Mouse (Mus musculus) brown adipose tissue, adult 24 weeks (tissue): Measurements from ENCODE around the gene Cln5. TPM values are rescaled to one million over a fixed set of nuclear protein-coding genes. Genes with fewer than 3 reads are reported as not detected.

Experiments
- H3K27ac ChIP-seq: fragments of 200-500 bp; replicated peaks from 2 replicates; pipeline ENCODE4 v1.5.1; 2012; ENCODE audit warnings: low read depth, mild to moderate bottlenecking, low read length
- H3K4me1 ChIP-seq: fragments of 200-500 bp; 2 replicates; pipeline ENCODE4 v1.6.1; 2012; ENCODE audit warnings: low read length, mixed read lengths; ENCODE audit not compliant: control insufficient read depth, insufficient read depth, insufficient read length
- H3K4me3 ChIP-seq: fragments of 200-500 bp; 2 replicates; pipeline ENCODE4 v1.5.1; 2012; ENCODE audit warnings: low read depth, mild to moderate bottlenecking, low read length, moderate library complexity; ENCODE audit not compliant: insufficient read depth
- polyA plus RNA-seq: library from polyadenylated mRNA; stranded (reverse); fragments of >200 nt; gene quantifications from 2 replicates; pipeline ENCODE4 v1.2.4, GENCODE M21; 2012; ENCODE audit not compliant: missing spikeins, insufficient read depth, insufficient read length

The Cln5 gene
- polyA plus RNA-seq: 20.9 and 27.2 TPM in 2 replicates

DNA sequence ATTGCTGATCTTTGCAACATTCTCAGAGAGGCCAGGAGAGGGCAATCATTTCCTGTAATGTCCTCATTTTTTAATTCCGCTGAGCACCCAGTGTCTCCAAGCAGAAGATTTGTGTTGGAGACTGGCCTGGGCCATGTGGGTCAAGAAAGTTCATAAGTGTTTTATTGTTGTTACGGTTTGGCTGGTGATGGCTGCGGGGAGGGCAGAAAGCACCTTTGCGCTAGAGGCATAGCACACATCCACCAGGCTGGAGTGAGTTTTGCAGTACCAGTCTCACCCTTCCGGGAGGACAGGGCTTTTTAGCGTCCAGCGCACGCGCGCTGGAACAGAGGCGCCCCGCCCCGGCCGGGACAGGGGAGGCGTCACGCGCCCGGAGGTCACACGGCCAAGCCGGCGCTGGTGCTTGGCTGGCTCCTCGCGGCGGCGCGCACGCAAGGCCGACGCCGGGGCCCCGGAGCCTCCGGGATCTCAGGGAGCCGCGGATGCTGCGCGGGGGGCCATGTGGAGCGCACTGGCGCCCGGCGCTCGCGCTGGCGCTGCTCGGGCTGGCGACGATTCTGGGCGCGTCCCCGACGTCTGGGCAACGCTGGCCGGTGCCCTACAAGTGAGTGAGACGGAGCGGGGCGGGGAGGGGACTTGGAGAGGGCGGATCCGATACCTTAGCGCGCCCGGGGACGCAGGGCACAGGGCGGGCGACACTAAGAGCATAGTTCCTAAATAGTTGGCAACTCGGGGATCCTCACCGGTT is at the start of gene Cln5:
Gene Cln5, plus strand, starts transcription at position 353 of the 748 bp plus-strand sequence.
- H3K4me1 ChIP-seq: no peaks in the 10 kb centered on the region
- peak within 1 kb of the TSS; percentile 89 for H3K27ac ChIP-seq
- H3K4me3 ChIP-seq: peak within 1 kb of the TSS; percentile 74

DNA sequence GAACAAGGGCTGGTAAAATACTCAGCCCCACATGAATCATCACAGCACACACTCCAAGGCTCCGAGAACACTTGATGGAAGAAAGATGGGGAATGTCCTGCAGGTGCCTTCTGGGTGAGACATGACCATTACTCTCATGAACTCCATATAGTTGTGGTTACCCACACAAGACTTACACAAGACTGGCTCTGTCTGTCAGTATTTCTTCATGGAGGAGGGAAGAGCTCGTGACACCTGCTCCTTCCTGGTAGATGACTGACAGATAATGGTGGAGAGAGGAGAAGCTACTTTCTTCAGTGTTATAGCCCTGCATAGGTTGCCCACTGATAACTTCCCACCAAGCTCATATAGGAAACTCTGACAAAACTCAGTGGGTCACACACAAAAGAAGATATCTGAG is 40.8 kb upstream of the Cln5 start:
- Histone ChIP-seq H3K27ac (no peak overlapping the region), H3K4me1 (no peaks in the 10 kb centered on the region), H3K4me3 (no peak overlapping the region)

DNA sequence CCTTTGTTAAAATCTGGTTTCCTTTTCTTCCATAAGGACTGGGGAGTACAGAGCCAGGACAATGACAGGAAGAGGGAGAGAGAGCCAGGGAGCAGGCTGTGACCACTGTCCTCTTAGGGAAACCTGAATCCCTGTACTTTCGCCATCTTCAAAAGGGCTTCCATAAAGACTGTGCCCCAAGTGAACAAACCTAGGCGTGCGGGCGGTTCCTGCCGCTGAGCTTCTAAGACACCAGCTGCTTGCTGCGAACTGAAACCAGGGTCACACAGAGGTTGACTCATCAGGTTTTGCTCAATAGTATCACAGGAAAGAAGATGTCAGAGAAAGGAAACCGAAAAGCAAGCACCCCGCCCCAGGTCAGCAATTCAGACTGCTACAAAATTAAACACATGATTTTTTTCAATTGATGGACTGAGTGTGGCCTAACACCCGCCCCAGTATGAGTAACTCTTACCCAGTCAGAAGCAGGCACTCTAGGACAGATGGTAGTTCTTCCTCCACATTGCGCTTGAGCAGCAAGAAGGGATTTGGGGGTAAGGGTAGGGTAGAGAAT is 36.7 kb upstream of the Cln5 start:
- H3K27ac ChIP-seq: peak overlapping the region; percentile 71
- no peaks in the 10 kb centered on the region for H3K4me1 ChIP-seq
- 0 out of 2 replicates have a peak overlapping the region, but pooled peaks have one; percentile 1 for H3K4me3 ChIP-seq

DNA sequence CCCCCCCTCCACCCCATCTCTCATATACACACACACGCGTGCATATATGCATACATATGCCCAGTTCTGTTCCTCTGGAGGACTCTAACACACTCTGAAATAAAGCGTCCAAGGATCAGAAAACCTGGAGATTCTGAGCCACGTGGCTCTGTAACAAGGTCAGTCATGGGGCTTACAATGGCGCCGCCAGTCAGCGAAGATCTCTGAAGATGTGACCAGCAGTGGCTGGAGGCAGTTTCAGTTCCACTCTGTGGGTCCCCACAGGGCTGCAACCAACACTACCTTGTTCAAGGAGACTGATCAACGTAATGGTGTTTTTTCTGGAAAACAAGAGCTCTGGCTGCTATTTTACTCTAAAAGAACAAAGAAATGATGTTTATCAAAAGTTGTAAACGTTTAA is 35.9 kb upstream of the Cln5 start:
- Histone ChIP-seq H3K4me1 (no peaks in the 10 kb centered on the region), H3K27ac (no peak overlapping the region), H3K4me3 (no peak overlapping the region)

DNA sequence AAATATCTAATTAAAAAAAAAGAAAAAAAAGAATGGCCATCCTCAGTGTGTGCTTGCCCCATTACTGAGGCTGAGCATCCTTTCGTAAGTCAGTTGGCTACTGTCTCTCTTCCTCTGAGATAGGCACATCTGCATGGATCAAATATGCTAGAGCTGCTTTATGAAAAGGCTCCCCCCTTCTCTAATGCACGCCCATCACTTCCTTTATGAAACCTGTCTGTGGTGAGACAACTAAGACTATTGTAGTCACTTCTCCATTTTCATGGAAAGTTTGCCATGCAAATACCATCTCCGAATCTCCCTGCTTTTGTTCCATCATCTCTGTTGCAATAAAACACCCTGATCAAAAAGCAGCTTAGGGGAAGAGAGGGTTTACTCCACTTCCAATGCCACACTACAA is 33.0 kb upstream of the Cln5 start:
- H3K4me1 ChIP-seq: no peaks in the 10 kb centered on the region
- H3K27ac ChIP-seq: no peak overlapping the region
- H3K4me3 ChIP-seq: no peak overlapping the region

DNA sequence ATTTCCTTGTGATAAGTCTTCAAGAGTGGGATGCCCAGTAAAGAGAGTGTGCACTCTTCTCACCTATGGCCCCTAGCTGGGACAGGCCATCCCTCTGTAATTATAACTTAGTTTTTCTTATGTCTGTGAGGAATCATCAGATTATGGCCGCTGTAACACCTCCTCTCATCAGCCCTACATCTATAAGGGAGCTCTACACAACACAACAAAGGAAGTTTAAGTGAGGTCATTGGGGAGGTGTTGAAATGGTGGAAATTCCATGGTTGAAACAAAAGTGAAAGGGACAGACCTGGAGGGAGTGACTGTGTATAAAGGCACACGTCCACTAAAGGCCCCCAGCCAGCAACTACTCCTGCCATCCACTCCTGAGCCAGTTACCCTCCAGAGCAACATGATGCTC is 23.3 kb upstream of the Cln5 start, which contains the start of gene Acod1:
Gene Acod1, plus strand, starts transcription at position 301 of the 400 bp plus-strand sequence.
- H3K4me3 ChIP-seq: no peak within 1 kb of the TSS
- H3K4me1 ChIP-seq: no peaks in the 10 kb centered on the region
- H3K27ac ChIP-seq: no peak within 1 kb of the TSS

DNA sequence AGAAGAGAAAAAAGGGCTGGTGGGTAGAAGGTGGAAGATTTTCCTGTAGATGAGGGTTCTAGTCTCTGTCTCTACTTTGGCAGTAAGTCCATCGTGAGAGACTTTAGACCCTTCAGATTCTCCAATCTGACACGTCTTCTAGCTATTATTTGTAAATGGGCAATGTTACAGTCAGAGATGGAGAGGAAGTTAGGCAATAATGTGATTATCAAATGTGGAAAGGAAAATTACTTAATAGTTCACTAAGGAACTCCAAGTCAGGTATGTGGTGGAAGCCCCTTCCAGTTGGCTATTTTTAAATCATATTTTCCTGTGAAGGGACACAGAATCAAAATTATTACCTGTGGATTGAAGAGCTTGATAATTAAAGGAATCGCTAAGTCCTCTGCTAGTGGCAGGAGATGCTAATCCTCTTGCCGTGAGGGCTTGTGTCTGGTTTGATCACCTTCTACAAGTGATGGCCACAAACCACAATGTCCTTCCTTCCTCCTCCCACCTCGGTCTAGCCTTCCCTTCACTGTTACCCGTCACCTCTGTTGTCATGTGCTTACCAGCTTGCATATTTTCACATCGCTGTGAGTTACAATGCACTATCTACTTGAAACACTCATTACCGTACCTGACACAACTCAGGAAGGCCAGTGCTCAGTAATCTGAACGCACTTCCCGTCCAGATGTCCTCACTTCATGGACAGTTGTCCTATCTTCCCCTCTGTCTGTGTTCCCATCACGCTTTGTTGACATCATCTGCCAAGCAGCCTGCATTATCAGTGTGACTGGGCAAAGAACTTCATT is 21.5 kb upstream of the Cln5 start:
- no peak overlapping the region for H3K4me3 ChIP-seq
- no peaks in the 10 kb centered on the region for H3K4me1 ChIP-seq
- H3K27ac ChIP-seq: no peak overlapping the region

DNA sequence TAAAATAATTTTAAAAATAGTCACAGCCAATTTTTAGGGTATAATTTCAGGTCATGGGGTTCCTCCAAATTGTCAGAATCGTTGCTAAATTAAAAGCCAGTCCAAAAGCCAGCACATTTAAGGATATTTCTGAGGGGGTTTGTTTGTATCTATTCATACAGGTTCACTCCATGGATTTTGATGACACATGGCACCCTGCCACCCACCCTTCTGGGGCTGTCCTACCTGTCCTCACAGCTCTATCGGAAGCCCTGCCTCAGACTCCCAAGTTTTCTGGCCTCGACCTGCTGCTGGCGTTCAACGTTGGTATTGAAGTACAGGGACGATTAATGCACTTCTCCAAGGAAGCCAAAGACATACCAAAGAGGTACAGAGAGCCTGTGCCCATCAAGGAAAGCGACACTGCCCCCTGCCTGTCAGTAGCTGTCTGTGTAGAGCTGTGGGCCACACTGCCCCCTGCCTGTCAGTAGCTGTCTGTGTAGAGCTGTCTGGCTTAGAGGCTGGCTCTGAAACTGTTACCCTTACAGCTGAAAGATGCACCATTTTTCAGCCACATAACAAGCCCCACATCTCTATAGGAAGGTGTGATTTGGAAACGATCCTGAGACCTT is 18.8 kb upstream of the Cln5 start:
- Histone ChIP-seq H3K4me1 (no peaks in the 10 kb centered on the region), H3K27ac (no peak overlapping the region), H3K4me3 (no peak overlapping the region)

DNA sequence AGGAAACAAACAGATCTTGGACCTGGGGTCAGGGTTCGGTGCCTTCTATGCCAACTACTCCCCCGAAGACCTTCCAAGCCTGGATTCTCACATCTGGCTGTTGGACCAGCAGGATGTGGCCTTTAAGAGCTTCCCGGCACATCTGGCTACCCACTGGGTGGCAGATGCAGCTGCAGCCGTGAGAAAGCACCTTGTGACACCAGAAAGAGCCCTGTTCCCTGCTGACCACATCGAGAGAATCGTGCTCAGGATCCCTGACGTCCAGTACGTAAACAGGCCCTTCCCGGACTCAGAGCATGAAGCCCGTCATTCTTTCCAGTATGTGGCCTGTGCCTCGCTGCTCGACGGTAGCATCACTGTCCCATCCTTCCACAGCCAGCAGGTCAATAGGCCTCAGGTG is 15.3 kb upstream of the Cln5 start:
- no peaks in the 10 kb centered on the region for H3K4me1 ChIP-seq
- H3K27ac ChIP-seq: no peak overlapping the region
- no peak overlapping the region for H3K4me3 ChIP-seq

DNA sequence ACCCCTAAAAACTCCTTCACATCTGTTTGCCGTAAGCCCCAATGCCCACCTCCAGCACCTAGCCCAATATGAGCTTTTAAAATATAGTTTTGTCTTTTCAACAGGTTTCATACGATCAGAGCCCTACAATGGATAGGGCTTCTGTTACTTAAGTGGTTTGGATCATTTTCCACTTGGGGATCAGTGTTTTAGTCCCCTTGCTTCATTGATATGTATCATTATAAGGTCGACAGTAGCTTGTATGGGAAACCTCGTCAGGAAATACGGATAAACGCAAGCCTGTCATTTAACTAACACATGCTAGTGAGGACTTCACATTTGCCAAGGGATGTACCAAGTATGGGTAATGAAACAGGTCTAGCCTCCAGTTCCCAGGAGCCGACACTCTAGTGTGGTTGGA is 13.4 kb upstream of the Cln5 start:
- no peak overlapping the region for H3K4me3 ChIP-seq
- H3K4me1 ChIP-seq: no peaks in the 10 kb centered on the region
- H3K27ac ChIP-seq: no peak overlapping the region

DNA sequence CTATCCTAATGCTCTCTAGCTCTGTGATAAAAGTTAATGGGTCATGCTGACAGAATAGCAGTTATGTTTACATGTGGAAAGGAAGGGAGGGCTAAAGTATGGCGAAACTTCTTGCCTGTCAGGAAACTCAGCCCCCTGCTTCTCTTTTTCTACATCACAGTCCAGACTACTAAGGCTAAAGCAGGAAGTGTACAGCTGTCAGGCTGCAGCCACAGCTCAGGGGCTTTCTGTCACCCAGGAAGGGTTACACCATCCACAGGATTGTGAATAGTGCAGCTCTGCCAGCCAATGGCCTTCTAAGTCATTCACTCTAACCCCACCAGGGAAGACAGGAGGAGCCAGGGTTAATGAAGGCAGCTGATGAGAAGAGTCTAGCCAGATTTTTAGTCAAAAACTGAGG is 11.0 kb upstream of the Cln5 start:
- Histone ChIP-seq H3K27ac (no peak overlapping the region), H3K4me3 (no peak overlapping the region), H3K4me1 (no peaks in the 10 kb centered on the region)

DNA sequence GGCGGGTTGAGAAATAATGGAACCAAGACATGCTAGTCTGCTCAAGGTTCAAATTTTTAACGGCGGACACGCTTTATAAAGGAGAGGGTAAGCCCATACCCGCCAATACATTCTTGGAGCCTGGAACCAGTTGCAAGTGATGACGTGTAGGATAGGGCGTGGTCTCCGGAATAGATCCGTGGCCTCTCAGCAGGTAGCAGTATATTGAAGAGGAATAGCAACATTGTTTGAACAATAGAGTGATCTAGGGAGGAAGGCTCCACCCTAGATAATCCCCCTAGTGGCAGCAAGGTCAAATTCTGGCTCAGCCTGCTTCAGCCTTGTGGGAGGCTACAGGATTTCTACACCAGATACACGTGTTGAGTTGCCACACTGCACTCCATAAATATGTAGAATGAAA is 10.5 kb upstream of the Cln5 start:
- Histone ChIP-seq H3K27ac (no peak overlapping the region), H3K4me3 (no peak overlapping the region), H3K4me1 (no peaks in the 10 kb centered on the region)

DNA sequence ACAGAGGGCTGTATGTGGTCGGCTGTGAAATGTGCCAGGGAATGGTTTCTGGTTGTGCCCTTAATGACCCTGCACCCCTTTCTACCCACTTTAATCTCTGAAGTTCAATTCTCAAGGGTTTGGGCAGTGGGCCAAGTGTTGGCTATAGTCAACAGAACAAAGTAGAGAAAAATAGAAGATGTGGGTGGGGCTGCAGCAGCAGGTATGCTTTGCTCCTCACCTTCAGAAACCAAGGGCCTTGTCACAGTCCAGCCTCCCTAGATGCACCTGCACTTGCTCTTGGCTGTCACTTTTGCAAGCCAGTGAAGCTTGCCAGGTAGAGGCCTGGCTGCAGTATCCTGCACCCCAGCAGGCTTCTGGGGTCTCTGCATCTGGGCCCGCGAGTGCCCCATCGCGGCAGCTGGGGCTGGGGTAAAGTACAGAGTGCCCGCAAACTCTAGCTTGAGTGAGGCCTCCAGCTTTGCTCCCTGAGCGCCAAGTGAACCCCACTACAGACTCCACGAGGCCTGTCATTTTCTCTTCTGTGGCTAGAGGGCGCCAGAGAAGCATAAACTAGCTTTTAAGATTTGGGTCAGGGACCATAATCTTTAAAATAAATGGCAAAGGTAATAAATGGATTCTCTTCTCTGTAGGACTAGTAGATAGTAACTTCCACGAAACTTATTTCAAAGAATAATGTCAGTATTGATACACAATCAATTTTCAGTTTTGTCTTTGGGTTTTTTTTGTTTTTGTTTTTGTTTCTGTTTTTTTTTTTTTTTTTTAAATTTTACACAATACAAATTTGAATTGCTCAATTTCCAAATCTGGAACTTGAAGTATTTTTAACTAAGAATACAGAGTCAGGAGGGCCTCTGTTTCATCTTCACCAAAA is 4.5 kb upstream of the Cln5 start:
- no peaks in the 10 kb centered on the region for H3K4me1 ChIP-seq
- no peak overlapping the region for H3K4me3 ChIP-seq
- H3K27ac ChIP-seq: no peak overlapping the region

DNA sequence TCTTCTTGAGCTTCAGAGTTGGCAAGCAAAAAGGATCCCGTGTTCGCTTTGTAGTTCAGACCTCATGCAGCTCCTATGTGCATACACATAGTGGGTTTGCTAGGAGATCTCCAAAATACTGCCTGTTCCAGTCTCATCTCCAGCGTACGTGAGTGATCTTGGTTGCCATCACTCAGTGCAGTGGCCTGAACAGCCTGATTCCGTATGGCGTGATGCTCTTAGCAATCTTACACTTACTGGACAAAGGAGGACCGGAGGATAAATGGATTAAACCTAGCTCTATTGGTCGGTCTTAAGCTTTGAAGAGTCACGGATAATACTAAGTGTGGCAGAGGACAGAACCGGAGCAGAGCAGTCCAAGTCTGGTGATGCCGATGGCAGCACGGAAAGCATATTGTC is 552 bp upstream of the Cln5 start:
- no peaks in the 10 kb centered on the region for H3K4me1 ChIP-seq
- H3K27ac ChIP-seq: peak overlapping the region; percentile 89
- H3K4me3 ChIP-seq: peak overlapping the region; percentile 64
